Comparison of ENCODE assay signal across 9 mouse cellular contexts in the genomic region with DNA sequence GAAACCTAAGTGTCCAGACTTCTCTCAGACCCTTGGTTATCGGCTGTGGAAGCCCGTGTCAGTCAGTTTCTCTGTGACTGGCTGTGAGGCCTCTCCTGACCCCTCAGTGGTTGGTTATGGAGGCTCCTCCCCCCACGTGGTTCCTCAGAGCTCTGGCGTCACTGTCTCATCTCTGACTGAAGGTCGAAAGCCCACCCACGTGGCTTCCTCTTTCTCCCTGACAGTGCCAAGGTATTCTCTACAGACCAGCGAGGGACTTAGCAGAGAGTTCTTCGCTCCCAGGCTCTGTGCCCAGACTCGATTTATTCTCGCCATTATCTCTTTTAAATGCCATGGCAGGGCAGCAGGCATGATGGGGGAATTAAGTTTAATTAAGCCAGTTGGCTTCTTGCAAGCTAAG. TPM values are rescaled to one million over a fixed set of nuclear protein-coding genes. Genes with fewer than 3 reads are reported as not detected.
DNase-seq lines count a peak whose midpoint lies in the region; ATAC-seq lines count a peak whose summit lies in the region.
"Had no signal": no experiment of that assay in that cellular context is flagged by ENCODE, and none has a peak within 500 bp of the region (broad histone marks: within the 10 kb centered on the region; RNA-seq: fewer than 3 reads in every experiment).

No protein-coding gene starts in this region.

- peak; percentile 11 for DNase-seq in gastrocnemius, postnatal 10 days
- no peak for DNase-seq in gastrocnemius, postnatal 4 days (ENCODE audit: low spot score in 2 of 2)
- peak; percentile 51 for DNase-seq in midbrain, embryonic 14.5 days
- DNase-seq in midbrain, embryonic 10.5 days (ENCODE audit: low spot score) = no peak
- peak; percentile 3 for DNase-seq in adrenal gland, postnatal 25 days
- DNase-seq in retina, embryonic 14.5 days (ENCODE audit: low spot score) = peak; percentile 59
- no peak for DNase-seq in frontal cortex, postnatal 14 days (ENCODE audit: low spot score in 2 of 2)
- DNase-seq in adipocyte (ENCODE audit: low spot score) = no peak

- no peak overlapping the region for H3K27ac ChIP-seq in midbrain, embryonic 14.5 days (replicated peaks; ENCODE audit: low read depth, low read length)
- H3K27ac ChIP-seq in midbrain, embryonic 10.5 days (replicated peaks) = no peak overlapping the region

- no peak overlapping the region for H3K4me3 ChIP-seq in midbrain, embryonic 14.5 days (replicated peaks; ENCODE audit: low read depth, low read length)
- no peak overlapping the region for H3K4me3 ChIP-seq in midbrain, embryonic 10.5 days

- WGBS in midbrain, embryonic 14.5 days = 44% methylated on average over 10 of the region's 10 CpGs
- 63% methylated on average over 10 of the region's 10 CpGs for WGBS in midbrain, embryonic 10.5 days

- H3K9ac ChIP-seq in midbrain, embryonic 14.5 days (replicated peaks; ENCODE audit: low read length) = no peak overlapping the region

- ATAC-seq in midbrain, embryonic 14.5 days (ENCODE audit: low FRiP score, low TSS enrichment) = no peak

- no peak overlapping the region for H3K4me2 ChIP-seq in midbrain, embryonic 14.5 days (ENCODE audit: low read length)
- H3K4me2 ChIP-seq: heart, embryonic 11.5 days had no signal

- H3K4me1 ChIP-seq in midbrain, embryonic 14.5 days (ENCODE audit: control insufficient read depth, insufficient read depth, low read length) = 0 out of 2 replicates have a peak, but pooled peaks cover 4% of the 10 kb centered on the region
- H3K4me1 ChIP-seq in midbrain, embryonic 10.5 days = peaks cover 14% of the 10 kb centered on the region

- H3K36me3 ChIP-seq in midbrain, embryonic 14.5 days (ENCODE audit: control insufficient read depth, insufficient read depth, low read length) = no peaks in the 10 kb centered on the region
- no peaks in the 10 kb centered on the region for H3K36me3 ChIP-seq in midbrain, embryonic 10.5 days

- H3K27me3 ChIP-seq in midbrain, embryonic 14.5 days (ENCODE audit: control insufficient read depth, insufficient read depth, low read length) = no peaks in the 10 kb centered on the region
- H3K27me3 ChIP-seq in midbrain, embryonic 10.5 days (ENCODE audit: low read depth, poor library complexity, severe bottlenecking) = no peaks in the 10 kb centered on the region

- no peaks in the 10 kb centered on the region for H3K9me3 ChIP-seq in midbrain, embryonic 14.5 days (ENCODE audit: control insufficient read depth, low read length)
- H3K9me3 ChIP-seq in midbrain, embryonic 10.5 days (replicated peaks) = no peaks in the 10 kb centered on the region

RNA-seq across cellular contexts. Expression of a gene that starts 55.3 kb away (rescaled TPM):
- under 1 TPM; 0.75 to 0.95 TPM for total RNA-seq in gastrocnemius, postnatal 10 days (2021)
- total RNA-seq in gastrocnemius, postnatal 4 days (2021) = 1 to 10 TPM in 1 of 2 experiments, under 1 TPM in 1; 0.96 to 1.2 TPM
- 66.4 and 80.5 TPM in 2 replicates for polyA plus RNA-seq in midbrain, embryonic 14.5 days (2014; fragmentation: Nextera tagmentation; extraction: Ambion mirVana)
- polyA plus RNA-seq in midbrain, embryonic 10.5 days (2016; fragmentation: Nextera tagmentation; extraction: Ambion mirVana) = 8.9 and 14.3 TPM in 2 replicates
- total RNA-seq in adrenal gland, postnatal 25 days (2021) = 4.3 and 6.9 TPM in 2 replicates

Comparison
In these comparisons a context has a peak if more than half of its experiments do, and no peak if none do; other contexts are left out.
1. DNase-seq: peak in gastrocnemius, postnatal 10 days (single experiment), midbrain, embryonic 14.5 days (single experiment), adrenal gland, postnatal 25 days (single experiment) and retina, embryonic 14.5 days (single experiment); none in gastrocnemius, postnatal 4 days (0 of 2), midbrain, embryonic 10.5 days (single experiment), frontal cortex, postnatal 14 days (0 of 2) and adipocyte (single experiment).